Mouse (Mus musculus) layer of hippocampus, adult 9-10 months (tissue): ENCODE results near the gene Klhdc1.

Experiments
- DNase-seq: peaks from one replicate; pipeline ENCODE4 v3.0.0; 2022; ENCODE audit warnings: low spot score

Gene Klhdc1

DNA sequence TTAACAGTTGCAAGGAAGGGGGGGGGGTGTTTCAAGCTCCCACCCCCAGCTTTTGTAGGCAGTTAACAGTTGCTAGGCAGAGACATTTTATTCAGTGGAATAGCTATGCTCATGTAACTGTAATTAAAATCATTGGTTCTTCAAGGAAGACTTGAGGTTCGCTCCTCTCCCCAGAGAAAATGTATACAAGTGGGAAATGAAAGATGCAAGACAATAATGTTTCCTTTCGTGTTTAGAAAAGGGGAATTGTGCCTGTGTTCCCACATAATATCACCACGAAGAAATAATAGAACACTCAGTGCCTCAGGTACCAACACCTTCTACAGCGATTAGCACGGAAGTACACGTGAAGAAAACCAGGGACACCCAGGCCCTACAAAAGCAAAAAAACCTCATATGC, at the start of gene Klhdc1:
Gene Klhdc1, plus strand, starts transcription at position 301 of the 400 bp plus-strand sequence.
- DNase-seq, result no peak

DNA sequence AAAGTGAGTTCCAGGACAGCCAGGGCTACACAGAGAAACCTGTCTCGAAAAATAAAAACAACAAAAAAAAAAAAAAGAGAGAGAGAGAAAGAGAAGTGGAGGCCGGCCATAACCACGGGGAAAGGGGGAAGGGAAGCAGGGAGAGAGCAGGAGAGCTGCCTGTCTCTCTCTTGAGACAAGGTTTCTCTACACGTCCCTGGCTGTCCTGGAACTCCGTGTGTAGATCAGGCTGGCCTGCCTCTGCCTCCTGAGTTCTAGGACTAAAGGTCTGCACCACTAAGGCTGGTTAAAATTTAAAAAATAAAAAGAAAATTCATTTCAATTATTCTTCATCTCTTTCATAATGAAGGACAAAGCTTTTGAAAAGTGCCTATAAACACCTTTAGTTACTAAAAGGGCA, 49.6 kb upstream of the Klhdc1 start:
- no peak for DNase-seq

DNA sequence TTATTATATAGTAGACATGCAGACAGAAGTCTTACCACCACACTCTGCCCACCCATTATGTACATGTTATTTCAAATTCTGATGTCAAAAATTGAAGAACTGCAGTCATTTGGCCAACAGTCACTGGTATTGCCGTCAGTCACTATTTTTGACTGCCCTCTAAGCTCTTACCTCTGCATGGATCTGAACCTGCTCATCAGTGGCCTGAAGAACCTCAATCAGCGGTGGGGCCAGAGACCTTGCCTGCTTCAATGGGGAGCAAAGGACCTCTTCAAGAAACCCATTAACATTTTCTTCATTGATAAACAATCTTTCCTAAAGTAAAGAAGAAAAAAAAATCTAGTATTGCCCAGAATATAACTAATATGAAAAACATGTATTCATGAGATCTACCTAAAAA, 48.3 kb upstream of the Klhdc1 start:
- DNase-seq, result no peak

GRCm38 (mm10) chr12:69196444-69197377, 44.3 kb upstream of the Klhdc1 start, which contains the start of gene Gm49383:
Gene Gm49383, minus strand, starts transcription at chr12:69197104.
- no peak for DNase-seq

GRCm38 (mm10) chr12:69197378-69198163, 43.4 kb upstream of the Klhdc1 start:
- DNase-seq, result no peak

DNA sequence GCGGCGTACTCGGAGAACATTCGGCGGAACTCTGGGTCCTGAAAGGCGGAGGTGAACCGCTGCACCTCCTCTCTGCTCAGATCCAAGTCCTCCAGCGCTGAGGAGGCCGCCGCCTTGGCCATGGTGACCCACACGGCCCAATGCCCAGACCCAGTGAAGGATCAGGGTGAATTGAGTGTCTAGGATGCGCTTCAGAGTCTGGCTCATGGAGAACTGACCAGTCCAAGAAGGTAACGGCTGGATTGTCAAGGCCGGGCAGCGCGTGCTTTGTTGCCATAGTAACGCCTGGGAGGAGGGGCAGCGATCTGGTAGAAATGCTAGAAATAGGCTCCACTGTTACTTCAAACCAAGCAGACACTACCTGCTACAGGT, 42.8 kb upstream of the Klhdc1 start, which contains the start of gene Dnaaf2:
Gene Dnaaf2, minus strand, starts transcription at position 266 of the 372 bp plus-strand sequence.
- DNase-seq, result peak; percentile 41

- no peak for DNase-seq
These were observed 42.0 kb upstream of the Klhdc1 start for GRCm38 (mm10) chr12:69198985-69199384.

- no peak for DNase-seq
These were observed 36.7 kb upstream of the Klhdc1 start, which contains the start of gene Gm49384 for GRCm38 (mm10) chr12:69204052-69204833. Gene Gm49384, minus strand, starts transcription at chr12:69204267.

GRCm38 (mm10) chr12:69207396-69207795, 33.6 kb upstream of the Klhdc1 start:
- no peak for DNase-seq

- DNase-seq, result no peak
These were observed 33.0 kb upstream of the Klhdc1 start for GRCm38 (mm10) chr12:69207926-69208325.

DNA sequence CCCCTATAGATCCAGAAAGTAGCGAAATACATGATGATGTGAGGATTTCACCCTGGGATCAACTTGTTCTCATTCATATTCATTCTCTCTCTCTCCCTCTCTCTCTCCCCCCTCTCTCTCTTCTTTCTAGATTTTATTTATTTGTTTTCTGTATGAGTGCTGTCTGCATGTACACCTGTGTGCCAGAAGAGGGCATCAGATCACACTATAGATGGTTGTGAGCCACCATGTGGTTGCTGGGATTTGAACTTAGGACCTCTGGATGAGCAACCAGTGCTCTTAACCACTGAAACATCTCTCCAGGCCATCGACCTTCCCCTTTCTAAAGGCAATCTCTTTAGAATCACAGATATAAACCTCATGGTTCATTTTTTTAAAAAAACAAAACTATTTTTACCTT, 32.5 kb upstream of the Klhdc1 start:
- no peak for DNase-seq

DNA sequence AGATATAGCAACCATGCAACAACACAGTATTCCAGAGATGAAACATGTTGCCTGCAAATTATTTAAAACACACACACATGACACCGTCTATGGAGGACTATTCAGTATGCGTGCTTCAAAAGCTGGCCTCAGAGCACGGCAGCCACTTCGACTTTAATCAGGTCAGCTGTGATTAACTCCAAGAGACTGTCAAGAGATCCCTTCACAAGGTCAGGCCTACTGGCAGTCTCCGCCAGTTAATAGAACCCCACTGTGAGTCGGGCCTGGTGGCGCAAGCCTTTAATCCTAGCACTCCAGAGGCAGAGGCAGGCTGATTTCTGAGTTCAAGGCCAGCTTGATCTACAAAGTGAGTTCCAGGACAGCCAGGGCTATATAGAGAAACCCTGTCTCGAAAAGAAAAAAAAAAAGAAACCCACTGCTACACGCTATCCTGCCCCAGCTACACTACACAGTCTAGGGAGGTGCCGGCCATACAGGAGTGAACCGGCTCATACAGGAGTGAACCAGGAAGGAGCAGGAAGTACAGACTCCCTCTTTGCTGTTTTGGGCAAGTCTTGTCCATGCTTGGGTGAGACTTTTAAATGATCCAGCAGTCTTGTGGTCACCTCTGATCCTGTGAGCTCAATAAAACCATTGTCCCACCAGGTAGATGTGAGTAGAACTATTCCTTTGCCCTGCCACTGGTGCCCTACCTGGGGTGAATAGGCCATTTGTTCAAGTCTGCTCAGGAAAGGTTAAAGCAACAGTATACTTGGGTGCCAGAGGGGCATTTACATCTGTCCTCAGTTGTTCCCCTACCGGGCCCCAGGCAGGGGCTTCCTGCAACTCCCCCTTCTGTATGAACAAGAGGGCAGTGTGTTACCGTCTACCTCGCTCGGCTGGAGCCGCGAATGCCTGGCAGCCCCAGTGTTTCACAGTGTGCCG, 30.7 kb upstream of the Klhdc1 start:
- DNase-seq, result no peak

DNA sequence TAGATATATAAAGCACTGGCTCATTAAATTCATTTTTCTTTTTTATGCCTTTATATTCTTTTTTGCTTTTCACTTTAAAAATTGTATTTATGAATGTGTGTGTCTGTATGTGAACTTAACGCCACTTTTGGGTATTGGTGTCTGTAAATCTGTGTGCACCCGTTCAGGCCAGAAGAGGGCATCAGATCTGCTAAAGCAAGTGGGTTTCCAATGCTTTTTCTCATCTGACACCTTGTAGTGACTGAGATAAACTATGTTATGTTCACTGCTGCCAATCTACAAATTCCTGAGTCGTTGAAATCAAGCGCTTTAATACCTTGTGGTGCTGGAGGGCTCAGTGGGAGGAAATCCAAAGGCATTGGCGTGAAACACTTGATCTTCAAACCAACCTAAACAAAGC, 29.9 kb upstream of the Klhdc1 start:
- DNase-seq, result no peak

DNA sequence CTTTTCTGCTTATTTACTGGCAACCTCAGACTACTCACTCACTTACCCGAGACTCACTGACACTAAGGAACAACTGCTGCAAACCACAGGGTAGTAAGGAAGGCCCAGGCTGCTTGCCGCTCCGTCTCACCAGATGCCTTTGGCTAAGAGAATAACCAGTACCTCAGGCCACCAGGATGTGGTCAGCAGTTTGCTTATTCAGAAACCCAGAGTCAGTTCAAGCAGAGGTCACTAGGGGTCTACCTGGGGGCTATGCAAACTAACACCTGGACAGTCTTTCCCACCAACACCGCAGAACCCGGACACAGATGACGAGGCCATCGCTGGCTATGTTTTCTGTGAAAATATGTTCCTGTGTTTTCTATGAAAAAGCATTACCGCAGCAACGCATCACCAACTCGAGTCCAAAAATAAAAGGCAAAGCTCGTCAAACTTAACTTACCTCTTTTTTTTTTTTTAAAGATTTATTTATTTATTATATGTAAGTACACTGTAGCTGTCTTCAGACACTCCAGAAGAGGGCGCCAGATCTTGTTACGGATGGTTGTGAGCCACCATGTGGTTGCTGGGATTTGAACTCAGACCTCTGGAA, 27.7 kb upstream of the Klhdc1 start:
- no peak for DNase-seq

DNA sequence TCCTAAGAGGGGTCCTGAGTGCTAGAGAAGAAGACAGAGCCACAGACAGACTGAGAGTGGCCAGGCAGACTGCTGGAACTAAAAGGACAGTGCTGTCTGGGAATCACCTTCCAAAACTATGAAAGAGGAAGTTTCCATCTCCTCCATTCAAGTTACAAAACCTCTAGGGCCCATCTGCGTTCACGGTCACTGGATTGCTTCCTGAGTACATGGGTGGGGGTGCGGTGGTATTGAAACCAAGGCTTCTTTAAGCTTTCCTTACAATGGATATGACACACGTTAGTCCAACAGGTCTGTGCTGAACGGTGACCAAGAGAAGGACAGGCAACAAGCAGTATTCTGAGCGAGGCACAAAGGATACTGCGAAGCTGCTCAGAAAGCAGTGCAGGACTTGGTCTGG, 26.6 kb upstream of the Klhdc1 start:
- DNase-seq, result no peak

GRCm38 (mm10) chr12:69215000-69215785, 25.8 kb upstream of the Klhdc1 start:
- DNase-seq, result peak; percentile 76

- DNase-seq, result no peak
These were observed 24.4 kb upstream of the Klhdc1 start for GRCm38 (mm10) chr12:69216587-69216986.

DNA sequence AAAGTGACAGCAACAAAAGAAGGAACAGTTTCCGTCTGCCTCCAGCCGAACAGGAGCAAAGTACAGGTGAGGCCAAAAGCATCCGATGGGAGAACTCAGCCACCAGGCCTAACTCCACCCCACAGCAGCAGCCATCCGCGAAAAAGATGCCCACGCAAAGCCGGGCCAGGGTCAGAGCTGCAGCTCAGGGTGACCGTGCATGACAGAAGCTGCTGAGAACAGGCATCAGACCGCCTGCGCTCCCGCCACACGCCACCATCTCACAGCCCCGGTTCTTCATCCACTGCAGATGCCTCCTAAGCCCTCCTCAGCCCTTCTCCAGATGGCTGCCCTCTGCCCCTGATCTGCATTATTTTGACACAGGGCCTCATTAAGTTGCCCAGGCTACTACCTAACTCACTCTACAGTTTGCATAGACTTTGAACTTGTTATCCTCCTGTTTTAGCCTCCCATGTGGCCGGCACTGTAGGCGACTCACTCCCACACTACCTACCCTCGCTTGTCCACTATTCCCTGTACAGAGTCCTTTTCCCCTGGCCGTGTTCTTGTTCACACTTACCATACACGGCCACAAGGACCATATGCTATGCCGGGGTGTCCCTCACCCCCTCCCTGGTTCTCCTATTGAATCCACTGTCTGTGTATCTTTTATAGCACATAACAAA, 20.2 kb upstream of the Klhdc1 start:
- no peak for DNase-seq
